Mouse (Mus musculus): ENCODE measurements at regions not wholly inside any gene's neighbourhood (a gene's known extent, or its start where the extent isn't known, plus 50 kb on each side); places are given as distances from the start of the nearest gene placed in this dataset.

DNA sequence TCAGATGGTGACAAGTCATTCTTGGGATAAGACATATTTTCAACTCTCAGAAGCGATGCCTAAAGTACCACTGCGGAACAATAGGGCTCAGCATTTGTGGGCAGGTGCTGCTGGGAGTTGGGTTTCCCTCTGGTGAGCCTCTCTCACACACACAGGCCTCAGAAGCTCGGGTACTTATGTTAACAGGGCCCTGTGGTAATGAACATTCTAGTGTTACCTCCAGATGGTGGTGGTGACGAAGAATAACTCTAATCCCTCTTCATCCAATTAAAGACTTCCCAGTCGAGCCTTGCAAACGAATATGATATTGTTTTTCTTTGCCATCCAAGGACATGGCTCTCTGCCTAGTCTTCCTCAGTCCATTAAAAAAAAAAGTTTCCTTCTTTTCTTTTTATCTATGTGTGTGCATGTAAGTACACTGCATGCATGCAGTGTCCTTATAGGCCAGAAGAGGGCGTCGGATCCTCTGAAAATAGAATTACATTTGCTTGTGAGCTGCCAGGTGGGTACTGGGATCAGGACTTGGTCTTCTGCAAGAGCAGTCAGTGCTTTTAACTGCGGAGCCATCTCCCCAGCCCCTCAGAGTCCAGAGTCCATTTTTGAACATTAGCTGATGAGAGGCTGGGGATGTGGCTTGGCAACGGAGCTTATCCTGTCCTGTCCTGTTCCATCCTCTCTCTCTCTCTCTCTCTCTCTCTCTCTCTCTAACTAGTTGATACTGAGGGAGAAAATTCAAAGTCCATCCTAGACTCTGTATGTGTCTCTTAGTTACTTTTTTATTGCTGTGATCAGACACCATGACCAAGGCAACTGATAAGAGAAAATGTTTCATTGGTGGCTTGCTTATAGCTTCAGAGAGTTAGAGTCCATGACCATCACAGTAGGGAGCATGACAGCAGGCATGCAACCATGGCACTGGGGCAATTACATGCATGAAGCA, 146.3 kb upstream of the Usp9x start:
- TF ChIP-seq GATA1 (IDR thresholded peaks at IDR 0.05; ENCODE audit: low read length): no peak
- TF ChIP-seq TAL1 (IDR thresholded peaks at IDR 0.05; ENCODE audit: low read length): no peak

Measured in erythroblast, embryonic 14.5 days (primary cell).